Mouse (Mus musculus): ENCODE data around the gene Pnkd. TPM values are rescaled to one million over a fixed set of nuclear protein-coding genes. Genes with fewer than 3 reads are reported as not detected.
A peak's percentile ranks its signal among the peaks of the same experiment; 100 is the strongest.
"Not testable (repeated sequence)": the region's sequence is repeated elsewhere in the genome, so short reads cannot be mapped to it uniquely, and the experiment has no call there.

Pnkd gene
- polyA plus RNA-seq, 1 experiment, result 50.1 TPM

DNA sequence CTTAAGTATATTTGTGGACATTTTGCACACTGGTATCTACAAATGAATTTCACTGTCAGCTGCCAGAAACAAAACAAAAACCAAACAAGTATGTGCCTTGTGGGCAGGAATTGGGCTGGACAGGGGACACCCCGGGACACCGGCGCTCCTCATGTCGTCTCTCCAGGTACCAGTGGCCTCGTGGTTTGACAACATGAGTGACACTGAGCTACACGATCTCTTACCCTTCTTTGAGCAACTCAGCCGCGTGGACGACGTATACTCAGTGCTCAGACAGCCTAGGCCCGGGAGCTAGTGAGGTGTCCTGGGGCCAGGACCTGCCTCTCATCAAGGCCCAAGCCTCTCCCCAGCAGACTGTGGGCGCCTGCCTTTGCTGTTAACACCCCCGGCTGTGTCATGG is 110.6 kb downstream of the Pnkd start:
- H3K27ac ChIP-seq (ENCODE audit: control insufficient read depth, insufficient read depth, low read length), result no peak overlapping the region
- peaks cover 28% of the 10 kb centered on the region for H3K4me1 ChIP-seq (replicated peaks; ENCODE audit: control insufficient read depth, insufficient read depth, low read length)

GRCm38 (mm10) chr1:74396456-74397222 is 111.9 kb downstream of the Pnkd start:
- not testable (repeated sequence) for H3K36me3 ChIP-seq (ENCODE audit: control insufficient read depth, insufficient read depth, low read length); DNase-seq; H3K27me3 ChIP-seq (ENCODE audit: control insufficient read depth, insufficient read depth, low read length)
- WGBS, result 25% methylated on average over 12 of the region's 12 CpGs
- H3K27ac ChIP-seq (ENCODE audit: control insufficient read depth, insufficient read depth, low read length), result peak overlapping the region; percentile 20; the same call in 1 of the 2 replicates
- peaks cover 22% of the 10 kb centered on the region for H3K4me1 ChIP-seq (replicated peaks; ENCODE audit: control insufficient read depth, insufficient read depth, low read length)
- H3K4me3 ChIP-seq (ENCODE audit: control insufficient read depth, insufficient read depth, low read length), result peak overlapping the region; percentile 52

More for the DNA sequence above, 110.6 kb downstream of the Pnkd start:
- H3K36me3 ChIP-seq (ENCODE audit: control insufficient read depth, insufficient read depth, low read length), result peaks cover 7% of the 10 kb centered on the region
- 93% methylated on average over 12 of the region's 13 CpGs for WGBS
- no peaks in the 10 kb centered on the region for H3K27me3 ChIP-seq (ENCODE audit: control insufficient read depth, insufficient read depth, low read length)
- H3K4me3 ChIP-seq (ENCODE audit: control insufficient read depth, insufficient read depth, low read length), result no peak overlapping the region
- no peak for DNase-seq
- TF ChIP-seq CTCF (IDR thresholded peaks at IDR 0.05; ENCODE audit: borderline replicate concordance, control insufficient read depth, extremely low read depth, insufficient read depth, low read length, poor library complexity) (no peak), POLR2A (IDR thresholded peaks at IDR 0.05; ENCODE audit: control insufficient read depth, extremely low read depth, insufficient read depth, low read length, poor library complexity) (no peak)

DNA sequence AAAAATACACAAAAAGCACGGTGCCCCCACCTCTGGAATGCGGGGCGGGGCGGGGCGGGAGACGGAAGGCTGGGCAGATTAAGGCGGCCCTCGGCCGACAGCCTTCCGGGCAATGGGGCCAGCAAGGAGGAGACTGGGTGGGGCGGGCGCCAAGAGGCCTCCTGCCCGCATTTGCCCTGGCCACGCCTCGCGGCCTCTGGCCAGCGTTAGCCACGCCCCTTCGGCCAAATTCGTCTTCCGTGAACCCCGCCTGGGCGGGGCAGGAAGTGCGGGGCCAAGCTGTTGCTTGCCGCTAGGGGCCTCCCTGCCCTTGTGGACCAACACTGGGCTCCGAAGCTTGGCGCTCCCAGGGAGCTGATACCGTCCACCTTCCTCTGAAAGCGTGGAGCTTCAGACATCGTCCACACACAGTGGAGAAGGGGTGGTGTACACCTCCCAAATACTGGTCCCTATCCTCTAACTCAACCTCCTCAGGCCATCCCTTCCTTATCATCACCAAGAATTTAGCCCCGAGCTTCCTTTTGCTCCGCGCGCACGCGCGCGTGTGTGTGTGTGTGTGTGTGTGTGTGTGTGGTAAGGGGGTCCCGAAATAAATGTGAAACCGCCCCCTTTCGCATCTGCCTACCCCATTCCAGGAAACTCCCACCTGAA is 112.7 kb downstream of the Pnkd start:
- no peaks in the 10 kb centered on the region for H3K27me3 ChIP-seq (ENCODE audit: control insufficient read depth, insufficient read depth, low read length)
- peaks cover 7% of the 10 kb centered on the region for H3K36me3 ChIP-seq (ENCODE audit: control insufficient read depth, insufficient read depth, low read length)
- peaks cover 20% of the 10 kb centered on the region for H3K4me1 ChIP-seq (replicated peaks; ENCODE audit: control insufficient read depth, insufficient read depth, low read length)
- WGBS, result under 1% methylated on average over 41 of the region's 41 CpGs
- H3K4me3 ChIP-seq (ENCODE audit: control insufficient read depth, insufficient read depth, low read length), result peak overlapping the region; percentile 52
- peak overlapping the region; percentile 65; the same call in 1 of the 2 replicates for H3K27ac ChIP-seq (ENCODE audit: control insufficient read depth, insufficient read depth, low read length)
- peak; percentile 87 for DNase-seq
- TF ChIP-seq POLR2A (IDR thresholded peaks at IDR 0.05; ENCODE audit: control insufficient read depth, extremely low read depth, insufficient read depth, low read length, poor library complexity) (peak; percentile 53), CTCF (IDR thresholded peaks at IDR 0.05; ENCODE audit: borderline replicate concordance, control insufficient read depth, extremely low read depth, insufficient read depth, low read length, poor library complexity) (peak; percentile 87)

DNA sequence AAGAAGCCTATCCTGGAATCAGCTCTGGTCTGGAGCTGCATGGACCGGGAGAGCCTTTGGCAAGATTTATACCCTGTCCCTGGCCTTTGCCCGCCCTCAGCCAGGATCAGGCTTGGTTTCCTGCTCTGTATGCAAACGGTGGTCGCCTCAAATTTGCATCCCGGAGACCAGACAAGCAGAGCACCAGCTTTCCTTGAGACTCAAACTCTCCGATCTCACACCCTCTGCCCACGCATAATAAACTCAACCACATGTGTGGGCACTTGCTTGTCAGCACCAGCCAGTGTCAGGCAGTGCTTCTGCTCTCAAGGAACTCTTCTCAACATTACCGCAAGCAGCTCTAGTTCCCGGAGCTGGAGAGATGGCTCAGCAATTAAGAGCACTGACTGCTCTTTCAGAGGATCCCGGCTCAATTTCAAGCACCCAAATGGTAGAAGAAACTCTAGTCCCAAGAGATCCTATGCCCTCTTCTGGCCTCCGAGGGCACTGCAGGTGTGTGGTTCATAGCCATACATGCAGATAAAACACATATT is 113.3 kb downstream of the Pnkd start:
- TF ChIP-seq CTCF (IDR thresholded peaks at IDR 0.05; ENCODE audit: borderline replicate concordance, control insufficient read depth, extremely low read depth, insufficient read depth, low read length, poor library complexity) (no peak), POLR2A (IDR thresholded peaks at IDR 0.05; ENCODE audit: control insufficient read depth, extremely low read depth, insufficient read depth, low read length, poor library complexity) (no peak)
- DNase-seq, result peak; percentile 82
- Histone ChIP-seq H3K27ac (ENCODE audit: control insufficient read depth, insufficient read depth, low read length) (peak overlapping the region; percentile 43; the same call in 1 of the 2 replicates), H3K4me3 (ENCODE audit: control insufficient read depth, insufficient read depth, low read length) (peak overlapping the region; percentile 52), H3K4me1 (replicated peaks; ENCODE audit: control insufficient read depth, insufficient read depth, low read length) (peaks cover 14% of the 10 kb centered on the region), H3K27me3 (ENCODE audit: control insufficient read depth, insufficient read depth, low read length) (no peaks in the 10 kb centered on the region), H3K36me3 (ENCODE audit: control insufficient read depth, insufficient read depth, low read length) (peaks cover 7% of the 10 kb centered on the region)
- 5% methylated on average over 11 of the region's 11 CpGs for WGBS

GRCm38 (mm10) chr1:74400531-74400930 is 115.8 kb downstream of the Pnkd start:
- 92% methylated on average over 3 of the region's 3 CpGs for WGBS
- no peaks in the 10 kb centered on the region for H3K27me3 ChIP-seq (ENCODE audit: control insufficient read depth, insufficient read depth, low read length)
- DNase-seq, result no peak
- H3K4me1 ChIP-seq (replicated peaks; ENCODE audit: control insufficient read depth, insufficient read depth, low read length), result peaks cover 10% of the 10 kb centered on the region
- no peaks in the 10 kb centered on the region for H3K36me3 ChIP-seq (ENCODE audit: control insufficient read depth, insufficient read depth, low read length)
- TF ChIP-seq POLR2A (IDR thresholded peaks at IDR 0.05; ENCODE audit: control insufficient read depth, extremely low read depth, insufficient read depth, low read length, poor library complexity) (no peak), CTCF (IDR thresholded peaks at IDR 0.05; ENCODE audit: borderline replicate concordance, control insufficient read depth, extremely low read depth, insufficient read depth, low read length, poor library complexity) (no peak)
- no peak overlapping the region for H3K27ac ChIP-seq (ENCODE audit: control insufficient read depth, insufficient read depth, low read length)
- no peak overlapping the region for H3K4me3 ChIP-seq (ENCODE audit: control insufficient read depth, insufficient read depth, low read length)

GRCm38 (mm10) chr1:74401015-74401702 is 116.4 kb downstream of the Pnkd start:
- TF ChIP-seq POLR2A (IDR thresholded peaks at IDR 0.05; ENCODE audit: control insufficient read depth, extremely low read depth, insufficient read depth, low read length, poor library complexity) (no peak), CTCF (IDR thresholded peaks at IDR 0.05; ENCODE audit: borderline replicate concordance, control insufficient read depth, extremely low read depth, insufficient read depth, low read length, poor library complexity) (no peak)
- 85% methylated on average over 16 of the region's 16 CpGs for WGBS
- H3K27me3 ChIP-seq (ENCODE audit: control insufficient read depth, insufficient read depth, low read length), result no peaks in the 10 kb centered on the region
- DNase-seq, result no peak
- H3K4me3 ChIP-seq (ENCODE audit: control insufficient read depth, insufficient read depth, low read length), result no peak overlapping the region
- no peaks in the 10 kb centered on the region for H3K36me3 ChIP-seq (ENCODE audit: control insufficient read depth, insufficient read depth, low read length)
- no peak overlapping the region for H3K27ac ChIP-seq (ENCODE audit: control insufficient read depth, insufficient read depth, low read length)
- H3K4me1 ChIP-seq (replicated peaks; ENCODE audit: control insufficient read depth, insufficient read depth, low read length), result peaks cover 10% of the 10 kb centered on the region

Other genes with a start within 250 kb of the Pnkd start
- gene Tns1, start 160.5 kb upstream of the Pnkd start, polyA plus RNA-seq (2012; rRNA removed), result 117 and 122 TPM in 2 replicates
- 0.49 and 1.0 TPM in 2 replicates for gene Rufy4, start 159.4 kb upstream of the Pnkd start, polyA plus RNA-seq (2012; rRNA removed)
- gene Cxcr2, start 130.9 kb upstream of the Pnkd start, polyA plus RNA-seq (2012; rRNA removed), result 0.74 and 2.2 TPM in 2 replicates
- gene Cxcr1, start 90.3 kb upstream of the Pnkd start, polyA plus RNA-seq (2012; rRNA removed), result not detected in 2 replicates
- gene Arpc2, start 48.8 kb upstream of the Pnkd start, polyA plus RNA-seq (2012; rRNA removed), result 263 and 279 TPM in 2 replicates
- gene Gpbar1, start 6.4 kb upstream of the Pnkd start, polyA plus RNA-seq (2012; rRNA removed), result 0.40 and 1.3 TPM in 2 replicates
- gene Aamp, start 192 bp upstream of the Pnkd start, polyA plus RNA-seq (2012; rRNA removed), result 183 and 201 TPM in 2 replicates
- 55.5 and 69.2 TPM in 2 replicates for gene Tmbim1, start 20.7 kb downstream of the Pnkd start, polyA plus RNA-seq (2012; rRNA removed)
- gene Catip, start 77.2 kb downstream of the Pnkd start, polyA plus RNA-seq (2012; rRNA removed), result 0.13 and 0.27 TPM in 2 replicates
- gene Slc11a1, start 90.3 kb downstream of the Pnkd start, polyA plus RNA-seq (2012; rRNA removed), result 46.3 and 48.7 TPM in 2 replicates
- 201 and 203 TPM in 2 replicates for gene Ctdsp1, start 106.6 kb downstream of the Pnkd start, polyA plus RNA-seq (2012; rRNA removed)
- gene Vil1, start 124.4 kb downstream of the Pnkd start, polyA plus RNA-seq (2012; rRNA removed), result 0.74 and 1.0 TPM in 2 replicates
- 40.2 and 53.1 TPM in 2 replicates for gene Cnot9, start 221.1 kb downstream of the Pnkd start, polyA plus RNA-seq (2012; rRNA removed)

Data from thymus, adult 2 months (tissue).